Mouse (Mus musculus): ENCODE measurements around the gene Rbsn. TPM values are rescaled to one million over a fixed set of nuclear protein-coding genes. Genes with fewer than 3 reads are reported as not detected.

The Rbsn gene
- polyA plus RNA-seq, 1 experiment from 2014 or later, result 18.5 TPM

- Histone ChIP-seq H3K27me3 (ENCODE audit: insufficient read depth, low read length) (peaks cover 26% of the 10 kb centered on the region), H3K9ac (0 out of 2 replicates have a peak within 1 kb of the TSS, but pooled peaks have one; percentile 17), H3K36me3 (ENCODE audit: insufficient read depth) (no peaks in the 10 kb centered on the region), H3K4me2 (peak within 1 kb of the TSS; percentile 58), H3K4me1 (ENCODE audit: insufficient read depth) (no peaks in the 10 kb centered on the region), H3K4me3 (ENCODE audit: low read depth, low read length) (peak within 1 kb of the TSS; percentile 20), H3K27ac (ENCODE audit: low read depth) (no peak within 1 kb of the TSS), H3K9me3 (ENCODE audit: low read depth, low read length) (no peaks in the 10 kb centered on the region)
- ATAC-seq (ENCODE audit: insufficient read depth) (no peak), DNase-seq (no peak)
- under 1% methylated on average over 31 of the region's 31 CpGs for WGBS
- no peak for TF ChIP-seq CTCF (IDR thresholded peaks at IDR 0.05; ENCODE audit: low read depth)
Observed at GRCm38 (mm10) chr6:92244591-92244990, 29.9 kb upstream of the Rbsn start, which contains the start of gene Trh. Gene Trh, minus strand, starts transcription at chr6:92244650.

DNA sequence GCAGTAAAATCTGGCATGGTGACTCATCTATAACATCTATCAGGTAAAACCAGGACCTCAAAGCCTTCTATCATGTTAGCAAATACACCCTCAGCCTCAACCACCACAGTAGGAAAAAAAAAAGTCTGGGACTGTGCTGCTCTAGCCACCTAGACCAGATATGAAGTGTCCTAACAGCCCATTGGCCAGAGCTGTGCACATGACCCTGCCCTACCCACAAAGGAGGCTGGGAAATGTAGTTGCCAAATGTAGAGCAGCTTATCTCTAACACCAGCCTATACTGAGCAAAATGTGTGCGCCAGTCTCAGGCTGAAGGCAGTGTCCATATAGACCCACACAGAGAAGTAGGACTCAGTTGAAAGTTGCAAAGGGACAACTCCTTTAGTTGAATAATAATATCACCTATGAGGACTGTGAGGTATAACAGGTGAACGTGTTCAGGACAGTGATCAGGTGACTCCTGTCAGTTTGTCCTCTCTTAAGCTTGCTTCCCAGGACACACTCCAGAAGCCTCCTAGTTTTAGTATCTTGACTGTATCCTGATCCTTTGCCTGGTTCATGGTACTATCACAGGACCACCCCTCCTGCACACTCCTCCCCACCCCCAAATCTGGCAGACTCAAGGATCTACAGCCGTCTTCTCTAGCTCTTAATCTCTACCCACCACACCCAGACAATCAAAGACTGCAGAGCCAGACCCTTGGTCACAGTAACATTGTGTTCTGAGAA lies 26.6 kb upstream of the Rbsn start:
- WGBS, result 67% methylated on average over 3 of the region's 3 CpGs
- Histone ChIP-seq H3K4me3 (ENCODE audit: low read depth, low read length) (no peak overlapping the region), H3K36me3 (ENCODE audit: insufficient read depth) (no peaks in the 10 kb centered on the region), H3K9me3 (ENCODE audit: low read depth, low read length) (no peaks in the 10 kb centered on the region), H3K27me3 (ENCODE audit: insufficient read depth, low read length) (peaks cover 26% of the 10 kb centered on the region), H3K4me1 (ENCODE audit: insufficient read depth) (no peaks in the 10 kb centered on the region), H3K27ac (ENCODE audit: low read depth) (no peak overlapping the region), H3K9ac (no peak overlapping the region), H3K4me2 (no peak overlapping the region)
- DNase-seq (peak; percentile 65), ATAC-seq (ENCODE audit: insufficient read depth) (peak; percentile 98)
- no peak for TF ChIP-seq CTCF (IDR thresholded peaks at IDR 0.05; ENCODE audit: low read depth)

DNA sequence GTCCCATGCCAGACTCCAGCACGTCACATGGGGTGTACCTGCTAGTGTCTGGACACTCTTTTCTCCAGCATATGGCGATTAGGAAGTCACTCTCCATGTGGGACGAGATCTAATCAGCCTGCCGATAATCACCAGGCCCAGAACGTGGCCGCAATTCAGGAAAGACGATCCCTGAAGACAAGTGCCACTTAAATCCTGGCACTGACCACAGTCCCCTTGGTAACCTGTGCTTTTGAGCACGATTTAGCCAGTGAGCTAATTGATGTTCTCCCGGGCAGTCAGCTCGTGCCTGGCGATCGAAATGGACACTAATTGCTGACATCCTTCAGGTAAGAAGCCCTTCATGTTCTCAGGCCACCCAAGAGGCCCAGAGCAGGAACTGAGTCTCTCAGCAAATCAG lies 20.3 kb upstream of the Rbsn start:
- H3K27ac ChIP-seq (ENCODE audit: low read depth), result no peak overlapping the region
- DNase-seq (no peak), ATAC-seq (ENCODE audit: insufficient read depth) (no peak)
- no peak overlapping the region for H3K9ac ChIP-seq
- H3K4me2 ChIP-seq, result no peak overlapping the region
- no peaks in the 10 kb centered on the region for H3K9me3 ChIP-seq (ENCODE audit: low read depth, low read length)
- H3K36me3 ChIP-seq (ENCODE audit: insufficient read depth), result no peaks in the 10 kb centered on the region
- 57% methylated on average over 12 of the region's 12 CpGs for WGBS
- H3K4me1 ChIP-seq (ENCODE audit: insufficient read depth), result no peaks in the 10 kb centered on the region
- TF ChIP-seq CTCF (IDR thresholded peaks at IDR 0.05; ENCODE audit: low read depth), result no peak
- H3K4me3 ChIP-seq (ENCODE audit: low read depth, low read length), result no peak overlapping the region
- H3K27me3 ChIP-seq (ENCODE audit: insufficient read depth, low read length), result no peaks in the 10 kb centered on the region

GRCm38 (mm10) chr6:92231762-92232161 lies 17.0 kb upstream of the Rbsn start:
- Histone ChIP-seq H3K9ac (no peak overlapping the region), H3K9me3 (ENCODE audit: low read depth, low read length) (no peaks in the 10 kb centered on the region), H3K27me3 (ENCODE audit: insufficient read depth, low read length) (no peaks in the 10 kb centered on the region), H3K36me3 (ENCODE audit: insufficient read depth) (no peaks in the 10 kb centered on the region), H3K4me2 (no peak overlapping the region), H3K4me3 (ENCODE audit: low read depth, low read length) (no peak overlapping the region), H3K4me1 (ENCODE audit: insufficient read depth) (no peaks in the 10 kb centered on the region), H3K27ac (ENCODE audit: low read depth) (no peak overlapping the region)
- 44% methylated on average over 4 of the region's 4 CpGs for WGBS
- ATAC-seq (ENCODE audit: insufficient read depth), result no peak
- TF ChIP-seq CTCF (IDR thresholded peaks at IDR 0.05; ENCODE audit: low read depth), result no peak
- DNase-seq, result no peak

- H3K9me3 ChIP-seq (ENCODE audit: low read depth, low read length), result no peaks in the 10 kb centered on the region
- no peak overlapping the region for H3K4me3 ChIP-seq (ENCODE audit: low read depth, low read length)
- 52% methylated on average over 1 of the region's 1 CpGs for WGBS
- no peak overlapping the region for H3K9ac ChIP-seq
- no peak for ATAC-seq (ENCODE audit: insufficient read depth)
- no peak for TF ChIP-seq CTCF (IDR thresholded peaks at IDR 0.05; ENCODE audit: low read depth)
- DNase-seq, result no peak
- no peak overlapping the region for H3K4me2 ChIP-seq
- no peak overlapping the region for H3K27ac ChIP-seq (ENCODE audit: low read depth)
- no peaks in the 10 kb centered on the region for H3K4me1 ChIP-seq (ENCODE audit: insufficient read depth)
- no peaks in the 10 kb centered on the region for H3K27me3 ChIP-seq (ENCODE audit: insufficient read depth, low read length)
- no peaks in the 10 kb centered on the region for H3K36me3 ChIP-seq (ENCODE audit: insufficient read depth)
Observed at GRCm38 (mm10) chr6:92231356-92231755, 16.6 kb upstream of the Rbsn start.

DNA sequence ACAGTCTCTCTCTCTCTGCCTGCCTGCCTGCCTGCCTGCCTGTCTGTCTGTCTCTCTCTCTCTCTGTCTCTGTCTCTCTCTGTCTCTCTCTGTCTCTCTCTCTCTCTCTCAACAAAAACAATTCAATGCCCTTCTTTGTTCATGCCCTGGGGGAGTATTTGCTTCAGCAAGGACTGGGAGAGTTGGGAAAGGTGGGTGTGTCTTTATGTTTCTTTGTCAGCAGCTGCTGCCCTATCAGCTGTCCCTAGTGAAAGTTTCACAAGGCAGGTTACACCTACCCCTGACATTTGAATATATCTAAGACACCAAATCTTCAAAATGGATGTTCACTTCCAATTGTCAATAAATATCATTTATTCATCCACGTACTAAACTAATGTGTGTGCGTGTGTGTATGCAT lies 14.9 kb upstream of the Rbsn start:
- 84% methylated on average over 2 of the region's 2 CpGs for whole genome bisulfite sequencing
- H3K4me1 ChIP-seq (ENCODE audit: insufficient read depth), result no peaks in the 10 kb centered on the region
- ATAC-seq (ENCODE audit: insufficient read depth), result no peak
- no peaks in the 10 kb centered on the region for H3K9me3 ChIP-seq (ENCODE audit: low read depth, low read length)
- H3K27ac ChIP-seq (ENCODE audit: low read depth), result no peak overlapping the region
- H3K4me2 ChIP-seq, result no peak overlapping the region
- no peak for DNase-seq
- no peak overlapping the region for H3K4me3 ChIP-seq (ENCODE audit: low read depth, low read length)
- no peak for TF ChIP-seq CTCF (IDR thresholded peaks at IDR 0.05; ENCODE audit: low read depth)
- no peak overlapping the region for H3K9ac ChIP-seq
- no peaks in the 10 kb centered on the region for H3K27me3 ChIP-seq (ENCODE audit: insufficient read depth, low read length)
- no peaks in the 10 kb centered on the region for H3K36me3 ChIP-seq (ENCODE audit: insufficient read depth)

DNA sequence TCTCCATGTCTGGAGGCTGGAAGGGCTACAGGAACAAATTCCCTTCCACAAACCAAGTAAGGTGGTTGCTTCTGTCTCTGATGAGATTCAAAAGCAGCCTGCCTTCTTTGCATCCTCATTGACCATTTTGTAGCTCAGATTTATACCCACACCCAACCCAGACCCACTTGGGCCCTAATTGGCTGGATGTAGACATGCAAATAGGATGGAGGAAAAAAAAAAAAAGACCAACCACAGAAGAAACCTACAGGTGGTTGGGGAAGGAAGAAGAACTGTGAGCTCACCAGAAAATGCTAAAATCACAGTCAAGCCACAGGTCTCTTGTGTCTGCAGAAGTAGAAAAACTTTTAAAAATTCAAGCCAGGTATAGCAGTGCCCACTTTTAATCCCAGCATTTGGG lies 14.4 kb upstream of the Rbsn start:
- no peaks in the 10 kb centered on the region for H3K27me3 ChIP-seq (ENCODE audit: insufficient read depth, low read length)
- DNase-seq (no peak), ATAC-seq (ENCODE audit: insufficient read depth) (no peak)
- no peak overlapping the region for H3K27ac ChIP-seq (ENCODE audit: low read depth)
- no peak overlapping the region for H3K4me3 ChIP-seq (ENCODE audit: low read depth, low read length)
- no peak overlapping the region for H3K4me2 ChIP-seq
- H3K9me3 ChIP-seq (ENCODE audit: low read depth, low read length), result no peaks in the 10 kb centered on the region
- no peak for TF ChIP-seq CTCF (IDR thresholded peaks at IDR 0.05; ENCODE audit: low read depth)
- H3K9ac ChIP-seq, result no peak overlapping the region
- H3K4me1 ChIP-seq (ENCODE audit: insufficient read depth), result no peaks in the 10 kb centered on the region
- H3K36me3 ChIP-seq (ENCODE audit: insufficient read depth), result no peaks in the 10 kb centered on the region

Data from lung, embryonic 14.5 days (tissue).